Mouse (Mus musculus) stomach, postnatal 0 days (tissue): ENCODE measurements around the gene Cacna2d1.

Source experiments
- CTCF ChIP-seq: IDR thresholded peaks from 2 replicates; pipeline ENCODE4 v1.5.1; 2016; ENCODE audit warnings: antibody characterized with exemption, low read depth, mild to moderate bottlenecking, moderate library complexity
- EP300 ChIP-seq: optimal IDR thresholded peaks from 2 replicates; pipeline ENCODE3; 2016; ENCODE audit warnings: antibody characterized with exemption

- TF ChIP-seq CTCF (no peak), EP300 (no peak)
Measured at GRCm38 (mm10) chr5:16414693-16415092, 480.2 kb downstream of the Cacna2d1 start.
